Comparison of ENCODE assay signal across 33 mouse cellular contexts in genomic region chr17:44325314-44325713, GRCm38 (mm10).
"Had no signal": no experiment of that assay in that cellular context is flagged by ENCODE, and none has a peak within 500 bp of the region (broad histone marks: within the 10 kb centered on the region; RNA-seq: fewer than 3 reads in every experiment).

No protein-coding gene starts in this region.

- H3K4me2 ChIP-seq: heart, embryonic 11.5 days; heart, embryonic 13.5 days; heart, embryonic 15.5 days; hindbrain, embryonic 12.5 days; hindbrain, embryonic 13.5 days; hindbrain, embryonic 14.5 days; hindbrain, embryonic 15.5 days; intestine, embryonic 15.5 days; kidney, embryonic 15.5 days had no signal

- H3K36me3 ChIP-seq: heart, embryonic 13.5 days; heart, embryonic 15.5 days; hindbrain, embryonic 10.5 days; hindbrain, embryonic 12.5 days; hindbrain, embryonic 13.5 days; hindbrain, embryonic 15.5 days; intestine, embryonic 15.5 days; kidney, embryonic 15.5 days had no signal

- H3K27me3 ChIP-seq: heart, embryonic 13.5 days; hindbrain, embryonic 12.5 days; hindbrain, embryonic 13.5 days; hindbrain, embryonic 15.5 days; intestine, embryonic 15.5 days; kidney, embryonic 15.5 days had no signal

- ATAC-seq: hindbrain, embryonic 16.5 days; hindbrain, postnatal 0 days; inflammation-experienced regulatory T-cells, adult 6 months; intestine, embryonic 15.5 days; intestine, embryonic 16.5 days; intestine, postnatal 0 days had no signal

- H3K4me1 ChIP-seq: heart, embryonic 13.5 days; heart, embryonic 15.5 days had no signal

- H3K9me3 ChIP-seq: heart, embryonic 13.5 days; heart, embryonic 15.5 days; hindbrain, embryonic 10.5 days; hindbrain, embryonic 12.5 days; hindbrain, embryonic 13.5 days; hindbrain, embryonic 15.5 days; intestine, embryonic 15.5 days; kidney, embryonic 15.5 days had no signal

- H3K9ac ChIP-seq: heart, embryonic 13.5 days; heart, embryonic 15.5 days; hindbrain, embryonic 12.5 days; hindbrain, embryonic 13.5 days; hindbrain, embryonic 14.5 days; hindbrain, embryonic 15.5 days; intestine, embryonic 15.5 days; kidney, embryonic 15.5 days had no signal

- DNase-seq: heart, postnatal 10 days; heart, postnatal 14 days; heart, postnatal 36 days; heart, postnatal 4 days; kidney, adult 11 months; kidney, adult 18-20 months; kidney, adult 2 months; kidney, adult 8-10 months; kidney, adult 9 months; kidney, postnatal 10 days; kidney, postnatal 14 days; kidney, postnatal 25 days; kidney, postnatal 36 days; kidney, postnatal 4 days; layer of hippocampus, postnatal 36 days had no signal

- H3K4me3 ChIP-seq: heart, embryonic 13.5 days; heart, embryonic 15.5 days; hindbrain, embryonic 10.5 days; hindbrain, embryonic 12.5 days; hindbrain, embryonic 13.5 days; hindbrain, embryonic 15.5 days; intestine, embryonic 15.5 days; kidney, embryonic 15.5 days; layer of hippocampus, adult 2 months; left cerebral cortex, adult 2 months had no signal

- H3K27ac ChIP-seq: heart, embryonic 13.5 days; heart, embryonic 15.5 days; hindbrain, embryonic 10.5 days; hindbrain, embryonic 12.5 days; hindbrain, embryonic 13.5 days; hindbrain, embryonic 14.5 days; hindbrain, embryonic 15.5 days; hindbrain, postnatal 0 days; intestine, embryonic 15.5 days; kidney, embryonic 15.5 days; kidney, postnatal 0 days; layer of hippocampus, adult 2 months; left cerebral cortex, adult 2 months had no signal
